Mouse (Mus musculus): Measurements from ENCODE around the gene Otop2. TPM values are rescaled to one million over a fixed set of nuclear protein-coding genes. Genes with fewer than 3 reads are reported as not detected.

Gene Otop2
- total and polyA plus RNA-seq, 3 experiments, result not detected

GRCm38 (mm10) chr11:115366706-115367394, 59.9 kb downstream of the Otop2 start:
- Histone ChIP-seq H3K79me2 (ENCODE audit: control insufficient read depth, insufficient read depth, low read length, poor library complexity) (no peaks in the 10 kb centered on the region), H3K27me3 (ENCODE audit: control insufficient read depth in 1 of 2, insufficient read depth in 2 of 2, low read length in 2 of 2) (no peaks in the 10 kb centered on the region; a peak in 3 of 4 replicates), H3K4me3 (ENCODE audit: control insufficient read depth in 1 of 2, insufficient read depth in 1 of 2, low read depth in 2 of 2, low read length in 2 of 2) (peak overlapping the region; percentile 52 to 71; a peak in 3 of 4 replicates), H3K9ac (ENCODE audit: control insufficient read depth, low read depth, low read length, poor library complexity, severe bottlenecking) (no peak overlapping the region; the same call in 1 of the 2 replicates), H3K36me3 (ENCODE audit: control insufficient read depth in 1 of 2, insufficient read depth in 2 of 2, low read length in 2 of 2) (peaks cover 0 to 5% of the 10 kb centered on the region in 2 experiments; a peak in 2 of 4 replicates), H3K4me1 (ENCODE audit: control insufficient read depth in 1 of 2, insufficient read depth in 2 of 2, low read length in 2 of 2) (peaks cover 3 to 9% of the 10 kb centered on the region in 2 experiments; a peak in 3 of 4 replicates), H3K9me3 (replicated peaks; ENCODE audit: insufficient read depth, low read length) (no peaks in the 10 kb centered on the region), H3K27ac (ENCODE audit: control insufficient read depth, low read depth, low read length) (no peak overlapping the region)
- no peak for TF ChIP-seq GABPA (IDR thresholded peaks at IDR 0.05; ENCODE audit: low read depth, low read length)
- no peak for TF ChIP-seq TBP (IDR thresholded peaks at IDR 0.05; ENCODE audit: low read depth, low read length)
- TF ChIP-seq USF1 (IDR thresholded peaks at IDR 0.05; ENCODE audit: low read depth, low read length), result no peak
- TF ChIP-seq BHLHE40 (IDR thresholded peaks at IDR 0.05; ENCODE audit: borderline replicate concordance, low read depth, low read length), result no peak
- no peak for TF ChIP-seq MEF2A (IDR thresholded peaks at IDR 0.05; ENCODE audit: extremely low read depth, insufficient replicate concordance, low read depth, low read length, poor library complexity, severe bottlenecking)
- TF ChIP-seq MXI1 (IDR thresholded peaks at IDR 0.05; ENCODE audit: low read depth, low read length), result no peak
- DNase-seq (ENCODE audit: low read depth, low spot score), result no peak

- no peaks in the 10 kb centered on the region for H3K79me2 ChIP-seq (ENCODE audit: control insufficient read depth, insufficient read depth, low read length, poor library complexity)
- H3K36me3 ChIP-seq (ENCODE audit: control insufficient read depth in 1 of 2, insufficient read depth in 2 of 2, low read length in 2 of 2), result peaks cover 0 to 5% of the 10 kb centered on the region in 2 experiments; a peak in 2 of 4 replicates
- H3K4me3 ChIP-seq (ENCODE audit: control insufficient read depth in 1 of 2, insufficient read depth in 1 of 2, low read depth in 2 of 2, low read length in 2 of 2), result peak within 1 kb of the TSS; percentile 52 to 71
- TF ChIP-seq TCF12 (IDR thresholded peaks at IDR 0.05; ENCODE audit: low read depth, low read length), result peak; percentile 18; the same call in 1 of the 2 replicates
- no peak for TF ChIP-seq POLR2AphosphoS5 (IDR thresholded peaks at IDR 0.05; ENCODE audit: borderline replicate concordance, low read depth, low read length)
- TF ChIP-seq MAX (IDR thresholded peaks at IDR 0.05; ENCODE audit: low read length), result 0 out of 2 replicates have a peak, but pooled peaks have one; percentile 36
- peak; percentile 53 for TF ChIP-seq MXI1 (IDR thresholded peaks at IDR 0.05; ENCODE audit: low read depth, low read length)
- TF ChIP-seq SIN3A (IDR thresholded peaks at IDR 0.05; ENCODE audit: low read length), result no peak
- TF ChIP-seq POLR2A (IDR thresholded peaks at IDR 0.05; ENCODE audit: control insufficient read depth in 1 of 2, insufficient read depth in 1 of 2, low read depth in 1 of 2, low read length in 2 of 2, poor library complexity in 1 of 2), result 0 out of 4 replicates have a peak, but pooled peaks of 1 of the 2 experiments have one; percentile 41
- TF ChIP-seq MAZ (IDR thresholded peaks at IDR 0.05; ENCODE audit: low read depth, low read length), result peak; percentile 58; the same call in 1 of the 2 replicates
- TF ChIP-seq BHLHE40 (IDR thresholded peaks at IDR 0.05; ENCODE audit: borderline replicate concordance, low read depth, low read length), result peak; percentile 29; the same call in 1 of the 2 replicates
- H3K9me3 ChIP-seq (replicated peaks; ENCODE audit: insufficient read depth, low read length), result no peaks in the 10 kb centered on the region
- peaks cover 3 to 9% of the 10 kb centered on the region in 2 experiments; a peak in 3 of 4 replicates for H3K4me1 ChIP-seq (ENCODE audit: control insufficient read depth in 1 of 2, insufficient read depth in 2 of 2, low read length in 2 of 2)
- no peak within 1 kb of the TSS for H3K27ac ChIP-seq (ENCODE audit: control insufficient read depth, low read depth, low read length)
- peak; percentile 85 for DNase-seq (ENCODE audit: low read depth, low spot score)
- H3K27me3 ChIP-seq (ENCODE audit: control insufficient read depth in 1 of 2, insufficient read depth in 2 of 2, low read length in 2 of 2), result no peaks in the 10 kb centered on the region; a peak in 2 of 4 replicates
- peak within 1 kb of the TSS; percentile 54 for H3K9ac ChIP-seq (ENCODE audit: control insufficient read depth, low read depth, low read length, poor library complexity, severe bottlenecking)
Measured at GRCm38 (mm10) chr11:115367395-115367944, 60.5 kb downstream of the Otop2 start, which contains the start of gene Hid1. Gene Hid1, minus strand, starts transcription at chr11:115367756.
